Mouse (Mus musculus) brown adipose tissue, adult 24 weeks (tissue): ENCODE data around the gene Vmn2r104. TPM values are rescaled to one million over a fixed set of nuclear protein-coding genes. Genes with fewer than 3 reads are reported as not detected.

Experiments used
- H3K27ac ChIP-seq: fragments of 200-500 bp; replicated peaks from 2 replicates; pipeline ENCODE4 v1.5.1; 2012; ENCODE audit warnings: low read depth, mild to moderate bottlenecking, low read length
- H3K4me1 ChIP-seq: fragments of 200-500 bp; 2 replicates; pipeline ENCODE4 v1.6.1; 2012; ENCODE audit warnings: low read length, mixed read lengths; ENCODE audit not compliant: control insufficient read depth, insufficient read depth, insufficient read length
- H3K4me3 ChIP-seq: fragments of 200-500 bp; 2 replicates; pipeline ENCODE4 v1.5.1; 2012; ENCODE audit warnings: low read depth, mild to moderate bottlenecking, low read length, moderate library complexity; ENCODE audit not compliant: insufficient read depth
- polyA plus RNA-seq: library from polyadenylated mRNA; stranded (reverse); fragments of >200 nt; gene quantifications from 2 replicates; pipeline ENCODE4 v1.2.4, GENCODE M21; 2012; ENCODE audit not compliant: missing spikeins, insufficient read depth, insufficient read length

Gene Vmn2r104
- polyA plus RNA-seq: not detected in 2 replicates

DNA sequence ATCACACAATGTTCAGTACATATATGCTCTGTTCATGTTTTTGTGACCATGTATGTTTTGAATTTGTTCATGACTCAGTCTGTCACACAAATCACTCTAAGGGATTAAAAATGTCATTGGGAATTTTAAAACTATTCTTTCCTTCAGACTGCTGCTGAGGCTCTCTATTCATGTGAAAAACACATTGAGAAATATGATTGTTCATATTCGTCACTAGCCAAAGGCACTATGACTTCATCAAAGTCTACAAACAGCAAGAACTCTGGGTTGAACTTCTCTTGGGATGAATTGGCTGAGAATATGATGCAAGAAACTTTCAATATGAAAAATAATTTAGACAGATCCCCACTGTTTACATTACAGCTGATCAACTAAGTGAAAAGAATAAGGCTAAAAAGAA lies at the start of gene Vmn2r104:
Gene Vmn2r104 (minus strand): TSS at position 101 of the 400 bp plus-strand sequence.
- Histone ChIP-seq H3K27ac (no peak within 1 kb of the TSS), H3K4me1 (no peaks in the 10 kb centered on the region), H3K4me3 (no peak within 1 kb of the TSS)

DNA sequence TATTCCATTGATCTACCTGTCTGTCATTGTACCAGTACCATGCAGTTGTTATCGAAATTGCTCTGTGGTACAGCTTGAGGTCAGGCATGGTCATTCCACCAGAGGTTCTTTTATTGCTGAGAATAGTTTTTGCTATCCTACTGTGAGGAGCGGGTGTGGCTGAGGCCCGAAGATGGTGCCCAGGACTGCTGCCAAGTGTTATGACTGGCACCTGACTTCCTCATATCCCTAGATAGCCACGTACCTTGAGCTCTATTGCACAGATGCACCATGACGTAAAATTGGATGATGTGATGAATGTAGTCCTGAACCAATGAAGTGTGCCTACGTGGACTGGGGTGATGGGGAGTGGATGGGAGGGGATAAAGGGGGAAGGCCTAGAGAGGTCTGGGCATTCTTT lies 26.0 kb upstream of the Vmn2r104 start:
- Histone ChIP-seq H3K4me1 (no peaks in the 10 kb centered on the region), H3K4me3 (no peak overlapping the region), H3K27ac (no peak overlapping the region)

DNA sequence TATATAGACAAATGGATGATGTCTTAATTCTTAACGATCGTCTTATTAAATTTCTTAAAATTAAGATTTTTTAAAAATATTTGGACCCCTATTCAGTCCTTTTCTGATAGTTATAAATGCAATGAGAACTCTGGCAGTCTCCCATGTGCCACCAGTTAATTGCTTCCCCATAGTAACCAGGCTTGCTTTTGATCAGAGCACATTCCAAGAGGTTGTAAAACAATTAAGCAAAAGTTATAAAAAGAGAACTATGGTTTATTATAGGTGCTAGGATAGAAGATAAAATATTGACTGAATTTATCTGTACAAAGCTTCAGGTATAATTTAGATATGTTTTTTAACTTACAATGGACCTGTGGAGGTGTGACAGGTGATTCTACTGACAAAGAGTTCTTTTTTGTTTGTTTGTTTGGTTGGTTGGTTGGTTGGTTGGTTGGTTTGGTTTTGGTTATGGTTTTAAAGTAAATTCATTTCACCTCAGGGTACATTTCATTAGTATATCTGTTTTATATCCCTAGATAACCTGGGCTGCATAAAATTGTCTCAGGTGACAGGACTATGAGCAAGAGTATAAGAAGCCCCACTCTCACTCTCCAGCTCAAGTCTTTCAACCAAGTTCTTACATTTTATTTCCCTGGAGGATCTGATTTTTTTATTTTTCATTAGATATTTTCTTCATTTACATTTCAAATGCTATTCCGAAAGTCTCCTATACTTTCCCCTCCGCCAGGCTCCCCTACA lies 23.7 kb upstream of the Vmn2r104 start:
- Histone ChIP-seq H3K27ac (no peak overlapping the region), H3K4me1 (no peaks in the 10 kb centered on the region), H3K4me3 (no peak overlapping the region)

Other genes starting within 250 kb of the Vmn2r104 start
- gene Fpr-rs7, start 65.9 kb upstream of the Vmn2r104 start, polyA plus RNA-seq: not detected in 2 replicates
- not detected in 2 replicates for gene Fpr-rs6, start 134.8 kb upstream of the Vmn2r104 start, polyA plus RNA-seq
- gene Vmn2r105, start 186.7 kb upstream of the Vmn2r104 start, polyA plus RNA-seq: not detected in 2 replicates
- not detected in 2 replicates for gene Vmn2r106, start 237.2 kb upstream of the Vmn2r104 start, polyA plus RNA-seq